In genomic region chr14:34089796-34090195, GRCm38 (mm10) we compare ENCODE assay signal across 28 mouse cellular contexts. TPM values are rescaled to one million over a fixed set of nuclear protein-coding genes. Genes with fewer than 3 reads are reported as not detected.
A peak's percentile ranks its signal among the peaks of the same experiment; 100 is the strongest.
DNase-seq lines count a peak whose midpoint lies in the region; ATAC-seq and TF ChIP-seq lines count a peak whose summit lies in the region.
"Had no signal": no experiment of that assay in that cellular context is flagged by ENCODE, and none has a peak within 500 bp of the region (broad histone marks: within the 10 kb centered on the region; RNA-seq: fewer than 3 reads in every experiment).

No protein-coding gene starts in this region.

- H3K27me3 ChIP-seq in myocyte (ENCODE audit: control insufficient read depth, insufficient read depth, insufficient read length): no peaks in the 10 kb centered on the region
- H3K27me3 ChIP-seq: embryonic facial prominence, embryonic 12.5 days; forebrain, embryonic 12.5 days; hindbrain, embryonic 13.5 days; intestine, embryonic 15.5 days had no signal

- intact Hi-C loops in left cerebral cortex, postnatal 4 days (cut with DNase I): loop anchor here (10.0 kb wide), 2 partner anchors 275 to 485 kb away; no protein-coding TSS in a partner anchor

- no peaks in the 10 kb centered on the region for H3K36me3 ChIP-seq in myocyte (ENCODE audit: control insufficient read depth, insufficient read depth)
- H3K36me3 ChIP-seq: embryonic facial prominence, embryonic 12.5 days; forebrain, embryonic 12.5 days; heart, embryonic 10.5 days; hindbrain, embryonic 13.5 days; intestine, embryonic 15.5 days had no signal

- no peak overlapping the region for H3ac ChIP-seq in myocyte (ENCODE audit: control insufficient read depth, insufficient read length)

- H3K4me3 ChIP-seq in myocyte: no peak overlapping the region
- H3K4me3 ChIP-seq: embryonic facial prominence, embryonic 12.5 days; forebrain, embryonic 12.5 days; heart, embryonic 10.5 days; hindbrain, embryonic 13.5 days; intestine, embryonic 15.5 days had no signal

- DNase-seq in cerebellum, adult 18-20 months: no peak
- DNase-seq in left cerebral cortex, postnatal 4 days: peak; percentile 53
- no peak for DNase-seq in left cerebral cortex, adult 8-10 months (ENCODE audit: low spot score in 2 of 2)
- peak; percentile 31 for DNase-seq in NIH3T3 (ENCODE audit: low read depth)
- no peak for DNase-seq in retina, embryonic 14.5 days (ENCODE audit: low spot score)
- DNase-seq in frontal cortex, postnatal 10 days (ENCODE audit: low spot score in 2 of 2): no peak
- DNase-seq: adrenal gland, adult 2 months; adrenal gland, postnatal 36 days; cerebellum, adult 11-12 months; cerebellum, adult 9-11 months; forebrain, postnatal 0 days; gastrocnemius, postnatal 10 days; heart, adult 18-20 months; heart, postnatal 10 days; heart, postnatal 4 days; kidney, adult 18-20 months had no signal

- H3K4me2 ChIP-seq in myocyte (ENCODE audit: low read depth): peak overlapping the region; percentile 78
- H3K4me2 ChIP-seq: embryonic facial prominence, embryonic 12.5 days; forebrain, embryonic 12.5 days; hindbrain, embryonic 13.5 days; intestine, embryonic 15.5 days had no signal

- 0 out of 2 replicates have a peak, but pooled peaks have one; percentile 16 for ATAC-seq in cerebellum, adult (ENCODE audit: insufficient number of reproducible peaks, low FRiP score, low TSS enrichment)
- ATAC-seq: activated CD4-positive, CD25-positive, alpha-beta regulatory T cell, adult 4 months; forebrain, postnatal 0 days; intestine, embryonic 15.5 days had no signal

- H3K79me2 ChIP-seq in myocyte (ENCODE audit: control insufficient read depth, insufficient read depth): peaks cover 4% of the 10 kb centered on the region

- peak; percentile 31 for TF ChIP-seq POLR2A in myocyte (IDR thresholded peaks at IDR 0.05; ENCODE audit: insufficient read length, low read depth)

TF ChIP-seq in myocyte, 11 proteins besides CTCF, POLR2A, EP300 and RAD21:
- TF ChIP-seq MYOG (IDR thresholded peaks at IDR 0.05; ENCODE audit: control insufficient read depth in 1 of 3, insufficient read depth in 1 of 3, insufficient read length in 2 of 3, low read depth in 2 of 3) (peak in 2 of 3 experiments; percentile 51 to 80), REST (IDR thresholded peaks at IDR 0.05; ENCODE audit: insufficient read depth, insufficient read length) (no peak), E2F4 (IDR thresholded peaks at IDR 0.05; ENCODE audit: insufficient read depth) (no peak), CEBPB (IDR thresholded peaks at IDR 0.05; ENCODE audit: insufficient read depth, poor library complexity, severe bottlenecking) (no peak), TCF3 (IDR thresholded peaks at IDR 0.05; ENCODE audit: insufficient read length, low read depth) (peak; percentile 24), MYOD1 (IDR thresholded peaks at IDR 0.05; ENCODE audit: control insufficient read depth in 1 of 3, insufficient read length in 2 of 3, low read depth in 2 of 3) (peak in 2 of 3 experiments; percentile 75 to 93), USF1 (IDR thresholded peaks at IDR 0.05; ENCODE audit: low read depth) (peak; percentile 13), TCF12 (IDR thresholded peaks at IDR 0.05; ENCODE audit: insufficient read depth, poor library complexity, severe bottlenecking) (peak; percentile 46)

RNA-seq across cellular contexts. Expression of gene Anxa8, which starts 4.0 kb away (rescaled TPM):
- total RNA-seq in left cerebral cortex, postnatal 4 days (2021): under 1 TPM; 0.42 to 0.52 TPM
- total RNA-seq in left cerebral cortex, adult 8-10 months (2022): under 1 TPM; 0.60 to 0.96 (median 0.72) TPM
- polyA plus RNA-seq in myocyte (2012; fragmentation: generic; extraction: Trizol): 85.0 TPM
- polyA plus RNA-seq: activated CD4-positive, CD25-positive, alpha-beta regulatory T cell, adult 4 months; hindbrain, embryonic 13.5 days had no signal

RNA-seq across cellular contexts. Expression of gene A630023A22Rik, which starts 12.8 kb away (rescaled TPM):
- not detected for total RNA-seq in left cerebral cortex, postnatal 4 days (2021)
- not detected for total RNA-seq in left cerebral cortex, adult 8-10 months (2022)
- 1.0 TPM for polyA plus RNA-seq in myocyte (2012; fragmentation: generic; extraction: Trizol)
- total RNA-seq: adrenal gland, adult 2 months; adrenal gland, postnatal 36 days; ES-E14; forebrain, postnatal 0 days; gastrocnemius, postnatal 10 days; gastrocnemius, postnatal 4 days; heart, adult 18-20 months; heart, postnatal 10 days; heart, postnatal 4 days had no signal
- polyA plus RNA-seq: activated CD4-positive, CD25-positive, alpha-beta regulatory T cell, adult 4 months; adrenal gland, adult 2 months; cortical plate, adult 2 months; embryonic facial prominence, embryonic 12.5 days; forebrain, embryonic 12.5 days; forebrain, postnatal 0 days; heart, embryonic 10.5 days; heart, embryonic 14.5 days; hindbrain, embryonic 13.5 days had no signal

RNA-seq across cellular contexts. Expression of gene Antxrl, which starts 37.3 kb away (rescaled TPM):
- total RNA-seq in left cerebral cortex, postnatal 4 days (2021): not detected
- total RNA-seq in left cerebral cortex, adult 8-10 months (2022): not detected
- polyA plus RNA-seq in myocyte (2012; fragmentation: generic; extraction: Trizol): 0.06 TPM
- total RNA-seq: adrenal gland, adult 2 months; adrenal gland, postnatal 36 days; ES-E14; forebrain, postnatal 0 days; gastrocnemius, postnatal 10 days; gastrocnemius, postnatal 4 days; heart, adult 18-20 months; heart, postnatal 10 days; heart, postnatal 4 days had no signal
- polyA plus RNA-seq: activated CD4-positive, CD25-positive, alpha-beta regulatory T cell, adult 4 months; adrenal gland, adult 2 months; cortical plate, adult 2 months; embryonic facial prominence, embryonic 12.5 days; forebrain, embryonic 12.5 days; forebrain, postnatal 0 days; heart, embryonic 10.5 days; heart, embryonic 14.5 days; hindbrain, embryonic 13.5 days; intestine, embryonic 15.5 days had no signal

Comparison
In these comparisons a context has a peak if more than half of its experiments do, and no peak if none do; other contexts are left out.
1. DNase-seq: peak in left cerebral cortex, postnatal 4 days (single experiment) and NIH3T3 (single experiment); none in cerebellum, adult 18-20 months (0 of 2), left cerebral cortex, adult 8-10 months (0 of 2), retina, embryonic 14.5 days (single experiment) and frontal cortex, postnatal 10 days (0 of 2).